Mouse (Mus musculus) liver, postnatal 0 days (tissue): ENCODE data around the gene Psmc3ip. TPM values are rescaled to one million over a fixed set of nuclear protein-coding genes. Genes with fewer than 3 reads are reported as not detected.

ENCODE experiments used
- ATAC-seq: fragments of 200-750 bp; cut with Nextera tagmentation; 2 replicates; pipeline ENCODE4 v1.8.0; 2017; ENCODE audit warnings: mild to moderate bottlenecking, moderate library complexity
- DNase-seq: peaks from one replicate; pipeline ENCODE4 v3.0.0-alpha.2; 2016
- H3K27ac ChIP-seq: fragments of 300-500 bp; sonication (generic); 2 replicates; pipeline ENCODE4 v1.5.1; 2014; ENCODE audit warnings: antibody characterized with exemption, moderate library complexity, mild to moderate bottlenecking, low read depth
- H3K27me3 ChIP-seq: fragments of 300-500 bp; sonication (generic); 2 replicates; pipeline ENCODE4 v1.6.1; 2014; ENCODE audit warnings: low read length, control low read depth, mixed read lengths; ENCODE audit not compliant: insufficient read depth
- H3K36me3 ChIP-seq: fragments of 300-500 bp; sonication (generic); replicated peaks from 2 replicates; pipeline ENCODE4 v1.6.1; 2014; ENCODE audit warnings: mild to moderate bottlenecking, control low read depth, low read length, moderate library complexity, mixed read lengths; ENCODE audit not compliant: insufficient read depth
- H3K4me1 ChIP-seq: fragments of 300-500 bp; sonication (generic); 2 replicates; pipeline ENCODE4 v1.6.1; 2014; ENCODE audit warnings: antibody characterized with exemption, mild to moderate bottlenecking, control low read depth; ENCODE audit not compliant: insufficient read depth
- H3K4me2 ChIP-seq: fragments of 300-500 bp; sonication (generic); 2 replicates; pipeline ENCODE4 v1.6.1; 2014; ENCODE audit warnings: low read depth, mild to moderate bottlenecking, low read length, moderate library complexity, mixed read lengths
- H3K4me3 ChIP-seq: fragments of 300-500 bp; sonication (generic); 2 replicates; pipeline ENCODE4 v1.5.1; 2014; ENCODE audit warnings: low read depth, low read length
- H3K9ac ChIP-seq: fragments of 300-500 bp; sonication (generic); replicated peaks from 2 replicates; pipeline ENCODE4 v1.6.1; 2014; ENCODE audit warnings: mild to moderate bottlenecking, moderate library complexity
- H3K9me3 ChIP-seq: fragments of 300-500 bp; sonication (generic); 2 replicates; pipeline ENCODE4 v1.6.1; 2016; ENCODE audit warnings: mild to moderate bottlenecking, control low read depth, low read length, mixed read lengths
- CTCF ChIP-seq: sonication (generic); IDR thresholded peaks from 2 replicates; pipeline ENCODE4 v1.5.1; 2016; ENCODE audit warnings: antibody characterized with exemption, low read depth
- EP300 ChIP-seq: IDR thresholded peaks from 2 replicates; pipeline ENCODE4 v1.6.1; 2016; ENCODE audit warnings: antibody characterized with exemption, low read depth, mild to moderate bottlenecking
- WGBS: fragments of 180-500 bp; shearing (Covaris S2); extraction: QIAGEN DNeasy Blood & Tissue Kit; methylation state at CpG from one replicate; pipeline ENCODE4 v1.1.7; 2014; ENCODE audit not compliant: insufficient replicate concordance; 5-methylcytosine and 5-hydroxymethylcytosine counted together
- polyA plus RNA-seq: library from polyadenylated mRNA; unstranded; fragments of >200 nt; fragmentation: Nextera tagmentation; extraction: Ambion mirVana; gene quantifications from 2 replicates; pipeline ENCODE4 v1.2.1, GENCODE M21; 2015

The Psmc3ip gene
- polyA plus RNA-seq, 1 experiment from 2014 or later, result 8.1 TPM

- 64% methylated on average over 6 of the region's 6 CpGs for WGBS
- no peaks in the 10 kb centered on the region for H3K36me3 ChIP-seq
- TF ChIP-seq EP300 (no peak), CTCF (no peak)
- DNase-seq (no peak), ATAC-seq (no peak)
- H3K27ac ChIP-seq, result no peak overlapping the region
- H3K4me2 ChIP-seq, result peak overlapping the region; percentile 90
- no peak overlapping the region for H3K4me3 ChIP-seq
- peaks cover 19% of the 10 kb centered on the region for H3K4me1 ChIP-seq
- H3K27me3 ChIP-seq, result no peaks in the 10 kb centered on the region
- H3K9ac ChIP-seq, result no peak overlapping the region
- H3K9me3 ChIP-seq, result no peaks in the 10 kb centered on the region
Measured at GRCm38 (mm10) chr11:101070987-101071386, 24.2 kb downstream of the Psmc3ip start.

- Histone ChIP-seq H3K9ac (peak overlapping the region; percentile 58), H3K36me3 (no peaks in the 10 kb centered on the region), H3K4me1 (peaks cover 26% of the 10 kb centered on the region), H3K4me3 (peak overlapping the region; percentile 64), H3K9me3 (no peaks in the 10 kb centered on the region), H3K27me3 (no peaks in the 10 kb centered on the region), H3K4me2 (peak overlapping the region; percentile 90), H3K27ac (peak overlapping the region; percentile 56; the same call in 1 of the 2 replicates)
- DNase-seq (no peak), ATAC-seq (peak; percentile 58)
- WGBS, result 0% methylated on average over 29 of the region's 36 CpGs
- TF ChIP-seq CTCF (no peak), EP300 (no peak)
Measured at GRCm38 (mm10) chr11:101070189-101070527, 25.1 kb downstream of the Psmc3ip start.

GRCm38 (mm10) chr11:101069391-101070188 is 25.6 kb downstream of the Psmc3ip start, which contains the start of gene Naglu:
Gene Naglu, plus strand, starts transcription at chr11:101070012.
- TF ChIP-seq EP300 (no peak; the same call in 1 of the 2 replicates), CTCF (no peak)
- ATAC-seq (peak; percentile 87), DNase-seq (peak; percentile 95)
- Histone ChIP-seq H3K9ac (peak within 1 kb of the TSS; percentile 58), H3K27me3 (no peaks in the 10 kb centered on the region), H3K4me2 (peak within 1 kb of the TSS; percentile 90), H3K27ac (peak within 1 kb of the TSS; percentile 56; the same call in 1 of the 2 replicates), H3K9me3 (no peaks in the 10 kb centered on the region), H3K36me3 (no peaks in the 10 kb centered on the region), H3K4me1 (peaks cover 32% of the 10 kb centered on the region), H3K4me3 (peak within 1 kb of the TSS; percentile 64)
- WGBS, result 4% methylated on average over 35 of the region's 35 CpGs

GRCm38 (mm10) chr11:101066549-101067412 is 28.5 kb downstream of the Psmc3ip start:
- Histone ChIP-seq H3K36me3 (peaks cover 11% of the 10 kb centered on the region), H3K9ac (peak overlapping the region; percentile 47; the same call in 1 of the 2 replicates), H3K4me2 (peak overlapping the region; percentile 74), H3K4me1 (peaks cover 59% of the 10 kb centered on the region), H3K27me3 (no peaks in the 10 kb centered on the region), H3K9me3 (no peaks in the 10 kb centered on the region), H3K4me3 (peak overlapping the region; percentile 33), H3K27ac (peak overlapping the region; percentile 98)
- 19% methylated on average over 18 of the region's 18 CpGs for WGBS
- TF ChIP-seq CTCF, result peak; percentile 99
- TF ChIP-seq EP300, result peak; percentile 13; the same call in 1 of the 2 replicates
- ATAC-seq, result no peak
- DNase-seq, result peak; percentile 89

GRCm38 (mm10) chr11:101065002-101065401 is 30.2 kb downstream of the Psmc3ip start:
- Histone ChIP-seq H3K4me1 (peaks cover 54% of the 10 kb centered on the region), H3K4me2 (no peak overlapping the region), H3K27ac (peak overlapping the region; percentile 98), H3K36me3 (peaks cover 11% of the 10 kb centered on the region), H3K4me3 (no peak overlapping the region), H3K27me3 (no peaks in the 10 kb centered on the region), H3K9me3 (no peaks in the 10 kb centered on the region), H3K9ac (no peak overlapping the region)
- 68% methylated on average over 9 of the region's 9 CpGs for WGBS
- no peak for DNase-seq
- TF ChIP-seq CTCF, result no peak
- TF ChIP-seq EP300, result no peak
- ATAC-seq, result no peak

- H3K4me2 ChIP-seq, result peak overlapping the region; percentile 58
Measured at GRCm38 (mm10) chr11:101064462-101064861, 30.8 kb downstream of the Psmc3ip start.

More at GRCm38 (mm10) chr11:101064462-101064861, 30.8 kb downstream of the Psmc3ip start:
- Histone ChIP-seq H3K27ac (peak overlapping the region; percentile 98), H3K36me3 (peaks cover 11% of the 10 kb centered on the region), H3K27me3 (no peaks in the 10 kb centered on the region), H3K9ac (peak overlapping the region; percentile 58; the same call in 1 of the 2 replicates), H3K9me3 (no peaks in the 10 kb centered on the region), H3K4me3 (no peak overlapping the region), H3K4me1 (peaks cover 53% of the 10 kb centered on the region)
- 66% methylated on average over 4 of the region's 4 CpGs for WGBS
- DNase-seq (no peak), ATAC-seq (no peak)
- no peak for TF ChIP-seq EP300
- no peak for TF ChIP-seq CTCF
